8 mouse cellular contexts compared by ENCODE assay signal in genomic region chr17:47694442-47694502, GRCm38 (mm10). TPM values are rescaled to one million over a fixed set of nuclear protein-coding genes. Genes with fewer than 3 reads are reported as not detected.
DNase-seq lines count a peak whose midpoint lies in the region; ATAC-seq and TF ChIP-seq lines count a peak whose summit lies in the region.

Gm21981 (minus strand) TSS chr17:47694455.

- no peak within 1 kb of the TSS for H3K27ac ChIP-seq in spleen, adult 2 months (ENCODE audit: insufficient read depth, low read length)
- 0 out of 2 replicates have a peak within 1 kb of the TSS, but pooled peaks have one; percentile 8 for H3K27ac ChIP-seq in liver, embryonic 12.5 days

- H3K4me3 ChIP-seq in erythroblast, embryonic 14.5 days (replicated peaks), result peak within 1 kb of the TSS; percentile 63
- H3K4me3 ChIP-seq in spleen, adult 2 months (ENCODE audit: extremely low read depth, insufficient read depth, insufficient read length), result peak within 1 kb of the TSS; percentile 64
- H3K4me3 ChIP-seq in liver, embryonic 12.5 days, result peak within 1 kb of the TSS; percentile 71

- peak within 1 kb of the TSS; percentile 77 for H3K9ac ChIP-seq in liver, embryonic 12.5 days

- no peaks in the 10 kb centered on the region for H3K9me3 ChIP-seq in erythroblast, embryonic 14.5 days (ENCODE audit: control insufficient read depth, low read length)
- H3K9me3 ChIP-seq in liver, embryonic 12.5 days (replicated peaks), result no peaks in the 10 kb centered on the region

- no peak for TF ChIP-seq CTCF in spleen, adult 2 months (IDR thresholded peaks at IDR 0.05; ENCODE audit: extremely low read depth, insufficient read depth, insufficient read length, insufficient replicate concordance)

- H3K4me1 ChIP-seq in erythroblast, embryonic 14.5 days (ENCODE audit: control insufficient read depth), result peaks cover 34% of the 10 kb centered on the region
- 0 out of 2 replicates have a peak, but pooled peaks cover under 1% of the 10 kb centered on the region for H3K4me1 ChIP-seq in spleen, adult 2 months (ENCODE audit: control insufficient read depth, insufficient read depth, insufficient read length)
- peaks cover 35% of the 10 kb centered on the region for H3K4me1 ChIP-seq in liver, embryonic 12.5 days

- ATAC-seq in erythroblast, adult 5-6 weeks (replicated peaks; ENCODE audit: low FRiP score, poor library complexity, severe bottlenecking), result no peak
- ATAC-seq in liver, embryonic 12.5 days, result no peak
- no peak for ATAC-seq in megakaryocyte-erythroid progenitor cell, adult 5-6 weeks (replicated peaks; ENCODE audit: low FRiP score, low TSS enrichment, poor library complexity, severe bottlenecking)

- H3K27me3 ChIP-seq in erythroblast, embryonic 14.5 days (ENCODE audit: control insufficient read depth), result peaks cover 62% of the 10 kb centered on the region
- H3K27me3 ChIP-seq in spleen, adult 2 months (ENCODE audit: control insufficient read depth, insufficient read depth, low read length), result peaks cover 3% of the 10 kb centered on the region; the same call in 1 of the 2 replicates
- peaks cover 82% of the 10 kb centered on the region for H3K27me3 ChIP-seq in liver, embryonic 12.5 days (replicated peaks)

- intact Hi-C loops in left cerebral cortex, postnatal 10 days (cut with DNase I), result no loop called here

- 4% methylated on average over 3 of the region's 3 CpGs for WGBS in spleen, adult 2 months
- 0% methylated on average over 3 of the region's 3 CpGs for WGBS in liver, embryonic 12.5 days (ENCODE audit: insufficient replicate concordance)

- no peaks in the 10 kb centered on the region for H3K36me3 ChIP-seq in erythroblast, embryonic 14.5 days (ENCODE audit: control insufficient read depth)
- H3K36me3 ChIP-seq in spleen, adult 2 months (ENCODE audit: control insufficient read depth, insufficient read depth, low read length), result no peaks in the 10 kb centered on the region
- no peaks in the 10 kb centered on the region for H3K36me3 ChIP-seq in liver, embryonic 12.5 days

- DNase-seq in spleen, adult 2 months (ENCODE audit: low read depth in 1 of 2, low spot score in 2 of 2), result no peak
- no peak for DNase-seq in spleen, postnatal 10 days (ENCODE audit: low spot score in 2 of 2)
- no peak for DNase-seq in frontal cortex, postnatal 10 days (ENCODE audit: low spot score in 2 of 2)
- DNase-seq in left cerebral cortex, postnatal 10 days (ENCODE audit: extremely low spot score in 1 of 2, low spot score in 2 of 2), result no peak

- TF ChIP-seq POLR2A in spleen, adult 2 months (IDR thresholded peaks at IDR 0.05; ENCODE audit: low read depth, low read length), result no peak

- H3K4me2 ChIP-seq in liver, embryonic 12.5 days, result peak within 1 kb of the TSS; percentile 92

RNA-seq across cellular contexts. Expression of gene Gm21981, which starts in this region (rescaled TPM):
- 0.05 TPM in 1 of 2 replicates, not detected in the other for polyA plus RNA-seq in erythroblast, embryonic 14.5 days (2012)
- not detected in 2 replicates for total RNA-seq in erythroblast, adult 5-6 weeks (2015; ENCODE audit: low replicate concordance)
- not detected in 2 replicates for total RNA-seq in erythroblast, adult 5-6 weeks (2017; ENCODE audit: low replicate concordance)
- 0.26 and 0.50 TPM in 2 replicates for polyA plus RNA-seq in spleen, adult 2 months (2012; rRNA removed)
- polyA plus RNA-seq in liver, embryonic 12.5 days (2016; fragmentation: Nextera tagmentation; extraction: Ambion mirVana), result 0.06 and 0.07 TPM in 2 replicates
- total RNA-seq in megakaryocyte-erythroid progenitor cell, adult 5-6 weeks (2014; fragmentation: Nextera tagmentation), result 1.4 TPM in 1 of 2 replicates, not detected in the other
- not detected in 2 replicates for total RNA-seq in megakaryocyte-erythroid progenitor cell, adult 5-6 weeks (2017)
- 1 to 10 TPM; 5.7 to 6.4 TPM for total RNA-seq in left cerebral cortex, postnatal 10 days (2021)
